Mouse (Mus musculus): ENCODE data around the gene Pex10. TPM values are rescaled to one million over a fixed set of nuclear protein-coding genes. Genes with fewer than 3 reads are reported as not detected.

The Pex10 gene
- polyA plus RNA-seq (2012; rRNA removed) = 3.1 and 3.5 TPM in 2 replicates

DNA sequence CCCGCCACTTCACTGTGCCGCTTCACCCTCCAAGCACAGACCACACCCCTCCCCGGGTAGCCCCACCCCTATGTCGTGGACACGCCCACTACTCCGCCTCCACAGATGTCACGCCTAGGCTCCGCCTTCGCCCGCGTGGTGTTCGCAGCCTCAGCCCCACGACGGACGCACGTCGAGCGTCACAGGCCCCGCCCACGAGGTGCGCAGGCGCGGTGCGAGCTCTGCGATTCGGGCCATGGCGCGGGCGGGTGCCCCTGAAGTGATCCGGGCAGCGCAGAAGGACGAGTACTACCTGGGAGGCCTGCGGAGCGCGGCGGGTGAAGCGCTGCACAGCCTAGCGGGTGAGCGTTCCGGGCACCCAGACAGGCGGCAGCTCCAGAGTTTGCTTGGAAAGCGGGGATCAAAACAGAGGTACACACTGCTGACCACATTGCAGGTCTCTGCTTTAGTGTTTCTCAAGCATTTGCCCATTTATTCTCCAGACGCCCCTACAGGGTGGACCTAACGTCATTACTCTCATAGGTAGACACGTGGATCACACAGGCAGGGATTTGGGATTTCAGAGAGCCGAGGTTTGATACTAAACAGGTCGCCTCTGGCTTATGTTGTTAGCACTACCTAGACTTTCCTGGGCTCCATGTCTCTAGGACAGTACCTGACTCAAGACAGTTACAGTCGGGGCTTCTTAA, at the start of gene Pex10:
Pex10 (plus strand) TSS at position 183 of the 689 bp plus-strand sequence.
- peak; percentile 57; the same call in 1 of the 2 replicates for TF ChIP-seq POLR2A (IDR thresholded peaks at IDR 0.05; ENCODE audit: control insufficient read depth, low read depth, low read length)
- no peak for TF ChIP-seq CTCF (IDR thresholded peaks at IDR 0.05; ENCODE audit: control insufficient read depth, insufficient read depth, insufficient replicate concordance, low read depth, low read length)
- Histone ChIP-seq H3K36me3 (ENCODE audit: control insufficient read depth, insufficient read depth, low read length) (peaks cover 1% of the 10 kb centered on the region; the same call in 1 of the 2 replicates), H3K4me3 (ENCODE audit: control insufficient read depth, low read depth, low read length) (peak within 1 kb of the TSS; percentile 79), H3K27me3 (ENCODE audit: control insufficient read depth, insufficient read depth, low read length) (no peaks in the 10 kb centered on the region), H3K27ac (ENCODE audit: control insufficient read depth, insufficient read depth, low read depth, low read length) (peak within 1 kb of the TSS; percentile 25), H3K4me1 (ENCODE audit: control insufficient read depth, insufficient read depth, low read length) (peaks cover 16% of the 10 kb centered on the region)

DNA sequence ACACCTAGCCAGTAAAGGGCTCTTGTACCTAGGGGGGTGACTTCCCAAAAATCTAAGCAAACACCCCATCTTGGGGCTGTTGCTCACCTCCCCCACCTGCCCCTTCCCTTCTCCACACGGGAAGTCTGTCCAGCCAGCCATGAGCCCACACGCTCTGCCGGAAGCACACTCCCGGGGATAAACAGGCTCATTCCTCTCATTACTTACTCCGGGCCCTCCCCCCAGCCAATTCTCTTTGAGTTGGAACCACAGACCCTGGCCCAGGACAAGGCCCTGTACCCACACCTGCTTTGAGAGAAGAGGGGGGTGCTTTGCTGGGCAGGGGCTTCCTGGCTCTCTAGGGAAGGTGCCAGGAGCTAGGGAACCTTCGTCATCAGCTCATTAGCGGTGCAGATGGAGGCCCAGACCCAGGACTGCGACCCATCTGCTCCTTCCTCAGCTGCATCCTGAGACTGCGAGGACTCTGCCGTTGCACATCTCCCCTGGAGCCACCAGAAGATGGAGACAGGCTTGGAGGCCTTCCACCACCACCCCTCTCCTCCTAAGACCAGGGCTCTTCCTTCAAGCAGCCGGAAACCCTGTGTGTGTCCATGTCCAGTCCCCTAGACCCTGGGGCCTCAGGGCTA, 49.5 kb upstream of the Pex10 start:
- Histone ChIP-seq H3K4me3 (ENCODE audit: control insufficient read depth, low read depth, low read length) (no peak overlapping the region), H3K4me1 (ENCODE audit: control insufficient read depth, insufficient read depth, low read length) (no peaks in the 10 kb centered on the region), H3K27ac (ENCODE audit: control insufficient read depth, insufficient read depth, low read depth, low read length) (no peak overlapping the region), H3K36me3 (ENCODE audit: control insufficient read depth, insufficient read depth, low read length) (no peaks in the 10 kb centered on the region), H3K27me3 (ENCODE audit: control insufficient read depth, insufficient read depth, low read length) (no peaks in the 10 kb centered on the region)
- no peak for TF ChIP-seq POLR2A (IDR thresholded peaks at IDR 0.05; ENCODE audit: control insufficient read depth, low read depth, low read length)
- no peak for TF ChIP-seq CTCF (IDR thresholded peaks at IDR 0.05; ENCODE audit: control insufficient read depth, insufficient read depth, insufficient replicate concordance, low read depth, low read length)

DNA sequence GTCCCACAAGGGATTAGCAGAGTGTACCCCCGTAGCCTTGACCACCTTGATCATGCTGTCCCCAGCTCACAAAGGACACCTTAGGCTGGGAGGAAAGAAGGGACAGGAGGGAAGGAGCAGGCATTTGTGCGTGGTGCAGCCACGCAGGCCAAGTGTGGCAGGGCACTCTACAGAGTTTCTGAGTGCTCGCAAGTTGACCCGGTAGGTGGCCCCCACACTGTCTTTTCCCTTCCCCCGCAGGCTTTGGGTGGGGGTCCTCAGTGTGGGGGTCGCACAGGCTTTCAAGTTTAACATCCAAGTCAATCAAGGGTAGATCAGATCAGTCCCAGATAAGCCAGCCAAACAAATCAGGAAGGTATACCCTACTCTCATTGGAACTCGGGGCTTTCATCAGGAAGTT, 48.8 kb upstream of the Pex10 start:
- Histone ChIP-seq H3K27ac (ENCODE audit: control insufficient read depth, insufficient read depth, low read depth, low read length) (no peak overlapping the region), H3K27me3 (ENCODE audit: control insufficient read depth, insufficient read depth, low read length) (no peaks in the 10 kb centered on the region), H3K4me1 (ENCODE audit: control insufficient read depth, insufficient read depth, low read length) (no peaks in the 10 kb centered on the region), H3K36me3 (ENCODE audit: control insufficient read depth, insufficient read depth, low read length) (no peaks in the 10 kb centered on the region), H3K4me3 (ENCODE audit: control insufficient read depth, low read depth, low read length) (no peak overlapping the region)
- TF ChIP-seq CTCF (IDR thresholded peaks at IDR 0.05; ENCODE audit: control insufficient read depth, insufficient read depth, insufficient replicate concordance, low read depth, low read length) (no peak), POLR2A (IDR thresholded peaks at IDR 0.05; ENCODE audit: control insufficient read depth, low read depth, low read length) (no peak)

DNA sequence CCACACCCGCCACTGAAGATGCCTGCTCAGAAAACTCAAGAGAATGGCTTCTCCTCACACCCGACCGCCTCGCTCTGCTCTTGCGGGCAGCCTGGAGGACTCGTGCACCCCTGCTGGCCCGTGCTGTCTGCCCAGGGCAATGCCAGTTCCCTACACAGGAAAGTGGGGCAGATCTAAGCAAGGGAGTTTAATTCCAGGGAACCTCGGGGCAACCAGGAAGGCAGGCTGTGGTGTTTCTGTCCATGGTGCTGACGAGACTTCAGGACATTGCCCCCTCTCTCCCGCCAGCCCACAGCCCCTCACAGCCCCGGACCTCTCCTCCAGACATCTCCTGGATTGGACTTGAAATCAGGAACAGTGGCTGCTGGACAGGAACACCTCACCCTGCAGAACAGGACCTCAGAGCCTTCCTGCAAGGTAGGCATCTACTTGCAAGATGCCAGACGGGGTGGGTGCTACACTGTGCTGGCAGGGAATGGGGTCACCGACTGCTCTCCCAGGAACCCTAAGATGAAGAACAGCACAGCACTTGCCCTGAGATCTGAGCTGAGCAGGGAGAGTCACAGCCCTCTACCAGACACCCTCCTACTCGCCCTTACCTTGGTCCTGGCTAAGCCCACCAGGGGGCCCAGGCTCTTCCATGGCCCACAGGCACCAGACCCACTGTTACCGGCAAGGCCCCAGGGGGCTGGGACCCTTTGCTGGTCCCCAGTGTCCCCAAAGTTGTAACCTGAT, 48.0 kb upstream of the Pex10 start:
- H3K36me3 ChIP-seq (ENCODE audit: control insufficient read depth, insufficient read depth, low read length) = no peaks in the 10 kb centered on the region
- no peak overlapping the region for H3K4me3 ChIP-seq (ENCODE audit: control insufficient read depth, low read depth, low read length)
- H3K27me3 ChIP-seq (ENCODE audit: control insufficient read depth, insufficient read depth, low read length) = no peaks in the 10 kb centered on the region
- H3K4me1 ChIP-seq (ENCODE audit: control insufficient read depth, insufficient read depth, low read length) = no peaks in the 10 kb centered on the region
- TF ChIP-seq CTCF (IDR thresholded peaks at IDR 0.05; ENCODE audit: control insufficient read depth, insufficient read depth, insufficient replicate concordance, low read depth, low read length) (no peak), POLR2A (IDR thresholded peaks at IDR 0.05; ENCODE audit: control insufficient read depth, low read depth, low read length) (no peak)
- no peak overlapping the region for H3K27ac ChIP-seq (ENCODE audit: control insufficient read depth, insufficient read depth, low read depth, low read length)

DNA sequence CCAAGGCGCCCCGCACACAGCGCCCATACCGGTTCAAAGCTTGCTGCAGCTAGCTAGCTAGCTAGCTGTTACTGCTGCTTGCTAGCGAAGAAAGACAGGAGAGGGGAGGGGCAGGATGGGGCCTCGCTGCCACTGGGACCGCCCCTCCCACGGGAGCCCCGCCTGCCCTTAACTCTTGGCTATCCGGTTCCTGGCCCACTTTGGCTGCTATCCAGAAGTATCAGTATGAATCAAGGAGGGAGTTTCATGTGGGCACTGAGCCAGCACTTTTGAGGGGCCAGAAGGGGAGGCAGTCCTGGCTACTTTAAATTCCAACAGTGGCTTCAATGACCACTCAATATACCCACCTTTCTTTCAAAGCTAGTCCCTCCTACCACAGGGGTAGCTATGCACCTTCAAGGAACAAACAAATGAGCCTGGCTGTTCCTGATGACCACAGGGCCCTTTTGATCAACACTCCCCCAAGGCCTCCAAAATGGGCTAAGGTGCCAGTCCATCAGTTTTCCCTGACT, 47.4 kb upstream of the Pex10 start:
- TF ChIP-seq POLR2A (IDR thresholded peaks at IDR 0.05; ENCODE audit: control insufficient read depth, low read depth, low read length) = no peak
- no peak for TF ChIP-seq CTCF (IDR thresholded peaks at IDR 0.05; ENCODE audit: control insufficient read depth, insufficient read depth, insufficient replicate concordance, low read depth, low read length)
- no peak overlapping the region for H3K4me3 ChIP-seq (ENCODE audit: control insufficient read depth, low read depth, low read length)
- H3K36me3 ChIP-seq (ENCODE audit: control insufficient read depth, insufficient read depth, low read length) = no peaks in the 10 kb centered on the region
- H3K27ac ChIP-seq (ENCODE audit: control insufficient read depth, insufficient read depth, low read depth, low read length) = no peak overlapping the region
- H3K27me3 ChIP-seq (ENCODE audit: control insufficient read depth, insufficient read depth, low read length) = no peaks in the 10 kb centered on the region
- no peaks in the 10 kb centered on the region for H3K4me1 ChIP-seq (ENCODE audit: control insufficient read depth, insufficient read depth, low read length)

DNA sequence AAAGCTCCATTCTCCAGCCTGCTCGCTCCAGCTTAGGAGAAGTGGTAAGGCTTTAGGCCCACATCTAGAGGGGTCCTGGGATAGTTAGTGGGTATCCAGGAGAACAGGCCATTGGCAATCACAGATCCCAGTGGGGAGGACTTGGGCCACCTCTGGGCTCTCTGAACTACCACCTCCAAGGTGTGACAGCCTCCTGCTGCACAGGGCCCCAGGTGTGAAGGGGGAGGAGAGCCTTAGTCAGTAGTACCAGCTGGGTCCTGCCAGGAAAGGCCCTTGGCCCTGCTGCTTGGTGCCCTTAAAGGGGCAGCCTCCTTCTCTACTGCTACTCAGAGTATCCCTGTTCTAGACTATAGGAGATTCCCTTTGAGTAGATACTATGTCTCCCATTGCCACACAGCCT, 46.7 kb upstream of the Pex10 start:
- TF ChIP-seq CTCF (IDR thresholded peaks at IDR 0.05; ENCODE audit: control insufficient read depth, insufficient read depth, insufficient replicate concordance, low read depth, low read length) (no peak), POLR2A (IDR thresholded peaks at IDR 0.05; ENCODE audit: control insufficient read depth, low read depth, low read length) (no peak)
- Histone ChIP-seq H3K36me3 (ENCODE audit: control insufficient read depth, insufficient read depth, low read length) (no peaks in the 10 kb centered on the region), H3K4me3 (ENCODE audit: control insufficient read depth, low read depth, low read length) (no peak overlapping the region), H3K27me3 (ENCODE audit: control insufficient read depth, insufficient read depth, low read length) (no peaks in the 10 kb centered on the region), H3K27ac (ENCODE audit: control insufficient read depth, insufficient read depth, low read depth, low read length) (no peak overlapping the region), H3K4me1 (ENCODE audit: control insufficient read depth, insufficient read depth, low read length) (no peaks in the 10 kb centered on the region)

DNA sequence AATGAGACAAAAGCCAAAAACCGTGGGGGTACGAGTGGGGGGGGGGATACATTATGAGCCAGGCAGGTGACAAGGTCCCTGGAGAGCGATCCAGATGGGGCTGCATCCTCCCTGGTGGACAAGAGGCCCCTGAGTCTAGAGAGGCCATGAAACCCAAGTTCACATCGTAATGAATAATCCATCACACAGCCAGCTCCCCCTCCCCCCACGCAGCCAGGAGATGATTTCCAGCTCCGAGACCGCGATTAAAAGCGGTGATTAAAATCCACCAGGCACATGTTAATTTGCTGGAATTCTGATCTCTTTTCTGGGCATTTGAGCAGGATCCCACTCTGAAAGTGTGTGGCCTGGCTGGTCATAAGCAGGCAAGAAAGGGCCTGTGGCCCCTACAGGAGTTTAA, 46.0 kb upstream of the Pex10 start:
- TF ChIP-seq POLR2A (IDR thresholded peaks at IDR 0.05; ENCODE audit: control insufficient read depth, low read depth, low read length) (no peak), CTCF (IDR thresholded peaks at IDR 0.05; ENCODE audit: control insufficient read depth, insufficient read depth, insufficient replicate concordance, low read depth, low read length) (no peak)
- Histone ChIP-seq H3K36me3 (ENCODE audit: control insufficient read depth, insufficient read depth, low read length) (no peaks in the 10 kb centered on the region), H3K27me3 (ENCODE audit: control insufficient read depth, insufficient read depth, low read length) (no peaks in the 10 kb centered on the region), H3K27ac (ENCODE audit: control insufficient read depth, insufficient read depth, low read depth, low read length) (no peak overlapping the region), H3K4me1 (ENCODE audit: control insufficient read depth, insufficient read depth, low read length) (no peaks in the 10 kb centered on the region), H3K4me3 (ENCODE audit: control insufficient read depth, low read depth, low read length) (no peak overlapping the region)
